Mouse (Mus musculus): ENCODE results near the gene Tmem40. TPM values are rescaled to one million over a fixed set of nuclear protein-coding genes. Genes with fewer than 3 reads are reported as not detected.

The Tmem40 gene
- 0.95 and 1.8 TPM in 2 replicates for polyA plus RNA-seq (2016; fragmentation: Nextera tagmentation; extraction: Ambion mirVana)

GRCm38 (mm10) chr6:115761995-115762756, at the start of gene Tmem40:
Gene Tmem40 (minus strand): TSS chr6:115762410.
- Histone ChIP-seq H3K27ac (peak within 1 kb of the TSS; percentile 89), H3K36me3 (no peaks in the 10 kb centered on the region), H3K27me3 (ENCODE audit: low read depth, poor library complexity, severe bottlenecking) (no peaks in the 10 kb centered on the region), H3K9me3 (replicated peaks) (no peaks in the 10 kb centered on the region), H3K4me1 (peaks cover 61% of the 10 kb centered on the region), H3K4me3 (peak within 1 kb of the TSS; percentile 32)
- peak; percentile 67 for DNase-seq (ENCODE audit: low spot score)
- WGBS: 5% methylated on average over 9 of the region's 9 CpGs

- peaks cover 13% of the 10 kb centered on the region for H3K36me3 ChIP-seq
- H3K27ac ChIP-seq: no peak overlapping the region
- H3K9me3 ChIP-seq (replicated peaks): no peaks in the 10 kb centered on the region
- DNase-seq (ENCODE audit: low spot score): no peak
- H3K4me1 ChIP-seq: peaks cover 18% of the 10 kb centered on the region
- H3K4me3 ChIP-seq: no peak overlapping the region
- H3K27me3 ChIP-seq (ENCODE audit: low read depth, poor library complexity, severe bottlenecking): no peaks in the 10 kb centered on the region
- 74% methylated on average over 8 of the region's 8 CpGs for WGBS
Measured at GRCm38 (mm10) chr6:115811606-115812005, 49.4 kb upstream of the Tmem40 start.

GRCm38 (mm10) chr6:115808488-115809231, 46.5 kb upstream of the Tmem40 start, which contains the start of gene Rpl32:
Gene Rpl32 (minus strand): TSS chr6:115808747.
- H3K36me3 ChIP-seq: peaks cover 42% of the 10 kb centered on the region
- H3K9me3 ChIP-seq (replicated peaks): no peaks in the 10 kb centered on the region
- peaks cover 16% of the 10 kb centered on the region for H3K4me1 ChIP-seq
- peak within 1 kb of the TSS; percentile 99 for H3K4me3 ChIP-seq
- peak; percentile 89 for DNase-seq (ENCODE audit: low spot score)
- H3K27me3 ChIP-seq (ENCODE audit: low read depth, poor library complexity, severe bottlenecking): no peaks in the 10 kb centered on the region
- peak within 1 kb of the TSS; percentile 98 for H3K27ac ChIP-seq
- under 1% methylated on average over 47 of the region's 47 CpGs for WGBS

- DNase-seq (ENCODE audit: low spot score): no peak
- peaks cover 47% of the 10 kb centered on the region for H3K36me3 ChIP-seq
- H3K9me3 ChIP-seq (replicated peaks): no peaks in the 10 kb centered on the region
- peaks cover 16% of the 10 kb centered on the region for H3K4me1 ChIP-seq
- WGBS: under 1% methylated on average over 22 of the region's 22 CpGs
- peak overlapping the region; percentile 99 for H3K4me3 ChIP-seq
- no peaks in the 10 kb centered on the region for H3K27me3 ChIP-seq (ENCODE audit: low read depth, poor library complexity, severe bottlenecking)
- H3K27ac ChIP-seq: peak overlapping the region; percentile 98
Measured at GRCm38 (mm10) chr6:115808196-115808487, 45.9 kb upstream of the Tmem40 start.

GRCm38 (mm10) chr6:115807464-115808195, 45.4 kb upstream of the Tmem40 start:
- Histone ChIP-seq H3K36me3 (peaks cover 52% of the 10 kb centered on the region), H3K4me3 (peak overlapping the region; percentile 99), H3K9me3 (replicated peaks) (no peaks in the 10 kb centered on the region), H3K4me1 (peaks cover 16% of the 10 kb centered on the region), H3K27me3 (ENCODE audit: low read depth, poor library complexity, severe bottlenecking) (no peaks in the 10 kb centered on the region), H3K27ac (peak overlapping the region; percentile 98)
- DNase-seq (ENCODE audit: low spot score): no peak
- WGBS: 5% methylated on average over 15 of the region's 15 CpGs

GRCm38 (mm10) chr6:115804432-115805192, 42.4 kb upstream of the Tmem40 start:
- no peak overlapping the region for H3K27ac ChIP-seq
- H3K36me3 ChIP-seq: peaks cover 82% of the 10 kb centered on the region
- no peaks in the 10 kb centered on the region for H3K27me3 ChIP-seq (ENCODE audit: low read depth, poor library complexity, severe bottlenecking)
- no peak for DNase-seq (ENCODE audit: low spot score)
- no peaks in the 10 kb centered on the region for H3K9me3 ChIP-seq (replicated peaks)
- H3K4me1 ChIP-seq: peaks cover 16% of the 10 kb centered on the region
- WGBS: 72% methylated on average over 10 of the region's 10 CpGs
- H3K4me3 ChIP-seq: no peak overlapping the region

- Histone ChIP-seq H3K36me3 (peaks cover 91% of the 10 kb centered on the region), H3K27me3 (ENCODE audit: low read depth, poor library complexity, severe bottlenecking) (no peaks in the 10 kb centered on the region), H3K27ac (no peak overlapping the region), H3K9me3 (replicated peaks) (no peaks in the 10 kb centered on the region), H3K4me3 (no peak overlapping the region), H3K4me1 (peaks cover 16% of the 10 kb centered on the region)
- DNase-seq (ENCODE audit: low spot score): peak; percentile 71
- 53% methylated on average over 16 of the region's 16 CpGs for WGBS
Measured at GRCm38 (mm10) chr6:115803541-115804382, 41.6 kb upstream of the Tmem40 start.

- WGBS: 95% methylated on average over 3 of the region's 3 CpGs
- no peak for DNase-seq (ENCODE audit: low spot score)
- no peak overlapping the region for H3K4me3 ChIP-seq
- H3K27ac ChIP-seq: no peak overlapping the region
- H3K36me3 ChIP-seq: peaks cover 100% of the 10 kb centered on the region
- peaks cover 10% of the 10 kb centered on the region for H3K4me1 ChIP-seq
- H3K9me3 ChIP-seq (replicated peaks): no peaks in the 10 kb centered on the region
- no peaks in the 10 kb centered on the region for H3K27me3 ChIP-seq (ENCODE audit: low read depth, poor library complexity, severe bottlenecking)
Measured at GRCm38 (mm10) chr6:115801811-115802210, 39.6 kb upstream of the Tmem40 start.

GRCm38 (mm10) chr6:115792691-115793215, 30.5 kb upstream of the Tmem40 start:
- no peaks in the 10 kb centered on the region for H3K4me1 ChIP-seq
- H3K27me3 ChIP-seq (ENCODE audit: low read depth, poor library complexity, severe bottlenecking): no peaks in the 10 kb centered on the region
- H3K4me3 ChIP-seq: no peak overlapping the region
- peaks cover 100% of the 10 kb centered on the region for H3K36me3 ChIP-seq
- WGBS: 92% methylated on average over 21 of the region's 21 CpGs
- H3K27ac ChIP-seq: no peak overlapping the region
- no peak for DNase-seq (ENCODE audit: low spot score)
- no peaks in the 10 kb centered on the region for H3K9me3 ChIP-seq (replicated peaks)

- WGBS: 91% methylated on average over 34 of the region's 34 CpGs
- Histone ChIP-seq H3K9me3 (replicated peaks) (no peaks in the 10 kb centered on the region), H3K36me3 (peaks cover 100% of the 10 kb centered on the region), H3K4me1 (no peaks in the 10 kb centered on the region), H3K27ac (no peak overlapping the region), H3K4me3 (no peak overlapping the region), H3K27me3 (ENCODE audit: low read depth, poor library complexity, severe bottlenecking) (no peaks in the 10 kb centered on the region)
- no peak for DNase-seq (ENCODE audit: low spot score)
Measured at GRCm38 (mm10) chr6:115791842-115792686, 29.9 kb upstream of the Tmem40 start.

- Histone ChIP-seq H3K4me1 (no peaks in the 10 kb centered on the region), H3K4me3 (no peak overlapping the region), H3K27ac (no peak overlapping the region), H3K9me3 (replicated peaks) (no peaks in the 10 kb centered on the region), H3K27me3 (ENCODE audit: low read depth, poor library complexity, severe bottlenecking) (no peaks in the 10 kb centered on the region), H3K36me3 (peaks cover 100% of the 10 kb centered on the region)
- WGBS: 88% methylated on average over 10 of the region's 10 CpGs
- DNase-seq (ENCODE audit: low spot score): no peak
Measured at GRCm38 (mm10) chr6:115791016-115791415, 28.8 kb upstream of the Tmem40 start.

Data from limb, embryonic 10.5 days (tissue).